Mouse (Mus musculus): ENCODE data around the gene Spag16.

Spag16 gene

DNA sequence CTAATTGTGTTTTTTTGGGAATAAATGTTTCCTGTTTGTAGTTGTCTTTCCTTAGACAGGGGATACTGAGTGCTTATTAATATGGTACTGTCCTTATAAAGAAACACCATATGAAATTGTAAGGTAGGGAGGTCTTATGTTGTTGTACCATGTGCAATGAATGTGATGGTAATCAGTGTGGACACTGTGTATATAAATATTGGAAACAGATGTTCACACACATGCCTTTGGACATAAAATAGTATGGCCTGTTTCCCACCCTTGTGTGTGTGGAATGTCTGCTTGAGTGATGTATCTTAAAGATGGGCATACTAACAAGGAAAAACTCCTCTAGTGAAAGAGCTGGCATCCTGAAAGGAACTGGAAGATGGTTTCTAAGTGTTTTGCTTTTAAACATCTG lies 692.1 kb downstream of the Spag16 start:
- DNase-seq: no peak

- no peak for DNase-seq
Observed at GRCm38 (mm10) chr1:70527134-70527533, 700.4 kb downstream of the Spag16 start.

GRCm38 (mm10) chr1:70529771-70530170 lies 703.0 kb downstream of the Spag16 start:
- DNase-seq: no peak

DNA sequence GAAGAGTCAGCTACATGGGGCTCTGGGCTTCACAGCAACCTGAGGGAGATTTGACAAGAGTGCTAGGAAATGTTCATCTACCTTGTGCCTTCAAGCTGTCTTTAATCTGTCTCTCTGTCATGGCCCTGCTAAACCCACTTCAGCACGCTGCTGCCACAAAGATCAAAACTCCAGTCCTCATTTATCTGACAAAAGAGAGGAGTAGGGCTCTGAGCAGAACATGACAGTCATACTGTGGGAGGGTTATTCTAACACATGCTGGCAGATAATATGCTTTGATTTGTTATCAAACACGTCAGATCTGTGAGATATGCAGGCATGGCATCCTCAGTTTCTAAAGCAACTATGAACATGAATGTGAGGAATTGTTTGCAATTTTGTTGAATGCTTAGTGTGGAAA lies 725.1 kb downstream of the Spag16 start:
- no peak for DNase-seq

DNA sequence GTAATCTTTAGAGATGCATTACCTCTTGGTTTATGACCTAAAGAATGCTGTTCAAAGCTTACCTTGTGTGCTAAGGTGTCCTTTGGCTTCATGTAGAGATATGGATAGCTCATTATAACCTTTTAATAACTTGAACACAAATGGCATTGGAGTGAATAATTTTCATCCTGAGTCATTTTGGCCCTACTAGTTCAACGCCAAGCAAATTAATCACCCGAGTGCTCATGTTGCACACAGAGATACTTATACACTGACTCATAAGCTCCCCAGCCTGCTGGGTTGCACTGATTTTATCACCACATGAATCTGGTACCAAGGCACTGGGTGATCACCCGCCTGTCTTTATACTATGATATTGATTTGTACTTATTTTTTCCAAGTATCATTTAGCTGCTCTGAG lies 795.0 kb downstream of the Spag16 start:
- no peak for DNase-seq

GRCm38 (mm10) chr1:70624803-70625460 lies 798.2 kb downstream of the Spag16 start:
- no peak for DNase-seq

DNA sequence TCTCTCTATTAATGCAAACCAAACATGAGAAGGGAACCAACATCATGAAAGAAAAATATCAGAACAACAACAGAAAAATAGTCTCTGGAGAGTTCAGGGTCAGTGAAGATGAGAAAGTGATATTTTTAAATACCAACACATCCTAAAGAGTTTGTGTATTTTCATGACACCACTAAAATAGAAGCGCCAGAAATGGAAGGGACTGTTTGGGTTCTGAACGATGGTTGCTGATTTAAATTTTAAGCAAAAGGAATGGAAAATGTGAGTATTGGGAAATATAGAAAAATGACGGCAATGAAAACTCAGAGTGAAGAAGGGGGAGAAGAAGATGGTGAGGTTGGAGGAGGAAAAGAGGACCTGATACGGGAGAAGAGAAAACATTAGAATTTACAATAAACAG lies 825.9 kb downstream of the Spag16 start:
- DNase-seq: no peak

DNA sequence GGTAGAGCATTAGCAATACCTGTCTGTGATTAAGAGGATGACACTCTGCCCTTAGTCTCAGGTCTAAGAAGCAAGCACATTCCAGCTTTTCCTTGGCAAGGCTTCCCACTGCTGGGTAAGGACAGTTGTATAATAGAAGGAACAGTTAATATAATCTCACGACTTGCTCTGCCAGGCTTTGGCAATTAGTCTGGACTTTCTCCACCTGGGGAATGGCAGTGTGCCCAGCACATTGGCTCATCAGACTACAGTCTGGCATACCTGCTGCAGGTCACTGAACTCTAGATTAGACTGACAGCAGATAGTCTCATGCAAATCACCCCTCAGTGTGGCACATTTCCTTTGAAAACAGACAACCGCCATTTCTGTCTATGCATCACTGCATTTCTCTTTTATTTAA lies 865.8 kb downstream of the Spag16 start:
- DNase-seq: peak; percentile 3

DNA sequence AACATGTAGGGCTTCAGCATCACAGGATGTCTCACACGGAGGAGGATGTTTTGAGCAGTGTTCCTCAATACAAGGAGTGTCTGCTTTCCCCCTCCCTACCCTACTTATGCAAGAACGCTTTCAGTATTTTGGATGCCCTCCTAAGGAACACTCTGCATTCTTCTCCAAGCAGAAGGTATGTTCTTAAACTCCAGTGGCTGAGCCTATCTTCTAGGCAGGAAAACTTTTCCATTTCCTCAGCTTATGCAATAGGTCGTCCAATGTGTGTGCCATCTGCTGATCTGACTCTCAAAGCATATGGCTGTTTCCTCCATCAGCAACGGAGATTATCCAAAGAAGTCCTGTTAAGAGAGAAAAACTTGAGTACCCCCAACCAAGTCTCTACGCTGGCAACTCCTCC lies 873.5 kb downstream of the Spag16 start:
- DNase-seq: no peak

DNA sequence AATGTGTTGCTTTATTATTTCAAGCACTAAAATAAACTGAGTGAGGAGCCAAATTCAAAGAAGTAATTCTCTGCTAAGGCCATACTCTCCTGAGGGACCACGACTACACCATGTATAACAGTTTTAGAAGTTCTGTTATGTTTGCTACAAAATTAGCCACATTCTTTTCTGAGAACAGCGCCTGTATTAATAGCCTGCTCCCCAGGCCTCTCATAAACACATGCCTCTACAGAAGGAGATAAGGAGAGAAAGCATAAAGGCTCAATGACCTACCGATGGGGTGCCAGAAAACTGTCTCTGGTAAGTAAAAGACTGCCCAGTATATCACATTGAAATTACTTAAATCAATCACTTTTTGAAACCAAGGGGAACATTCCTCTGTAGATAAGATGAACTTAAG lies 877.2 kb downstream of the Spag16 start:
- DNase-seq: no peak

DNA sequence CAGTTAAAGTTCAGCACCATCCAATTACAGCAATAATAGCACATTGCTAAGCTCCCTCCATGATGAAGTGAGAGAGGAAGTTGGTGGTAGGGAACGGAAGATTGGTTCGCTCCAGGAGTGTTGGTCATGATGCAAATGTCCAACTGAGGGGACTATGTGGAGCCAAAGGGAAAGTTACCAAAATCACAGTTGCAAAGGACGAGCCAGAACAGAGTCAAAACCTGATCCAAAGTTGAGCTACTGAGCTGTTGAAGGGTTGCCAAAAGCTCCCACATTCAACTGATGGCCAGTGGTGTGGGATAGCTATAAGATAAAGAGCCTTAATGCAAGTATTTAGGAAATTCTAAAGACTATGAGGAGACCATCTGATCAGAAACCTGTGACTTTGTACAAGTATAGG lies 879.1 kb downstream of the Spag16 start:
- DNase-seq: no peak

GRCm38 (mm10) chr1:70725045-70725444 lies 898.3 kb downstream of the Spag16 start:
- no peak for DNase-seq

GRCm38 (mm10) chr1:70725655-70726066 lies 898.9 kb downstream of the Spag16 start, which contains the start of gene Vwc2l:
Gene Vwc2l (plus strand): TSS chr1:70725715.
- DNase-seq: no peak

All from cerebellum, adult 11 months (tissue).